Mouse (Mus musculus) liver, postnatal 0 days (tissue): ENCODE data around the gene Stpg4.

Experiments used
- CTCF ChIP-seq: sonication (generic); IDR thresholded peaks from 2 replicates; pipeline ENCODE4 v1.5.1; 2016; ENCODE audit warnings: antibody characterized with exemption, low read depth
- EP300 ChIP-seq: IDR thresholded peaks from 2 replicates; pipeline ENCODE4 v1.6.1; 2016; ENCODE audit warnings: antibody characterized with exemption, low read depth, mild to moderate bottlenecking

DNA sequence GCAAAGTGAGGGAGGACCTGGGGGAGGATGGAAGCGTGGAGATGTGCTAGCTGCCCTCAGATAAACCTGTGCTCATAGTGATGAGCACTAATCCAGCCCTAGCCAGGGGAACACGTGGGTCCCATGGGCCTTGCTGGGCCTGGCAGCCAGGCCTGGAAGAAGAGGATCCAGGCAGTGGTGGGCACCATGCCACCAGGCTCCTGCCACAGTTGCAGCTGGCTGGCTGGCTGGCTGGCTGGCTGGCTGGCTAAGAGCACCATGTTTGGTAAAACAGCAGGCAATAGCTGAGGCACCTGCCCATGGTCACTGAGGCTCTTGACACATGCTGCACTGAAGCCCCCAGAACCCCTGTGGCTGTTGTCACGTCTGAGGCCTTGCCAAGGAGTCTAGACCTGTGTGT is 59.9 kb downstream of the Stpg4 start:
- TF ChIP-seq CTCF (no peak), EP300 (no peak)
